Mouse (Mus musculus) heart, embryonic 15.5 days (tissue): ENCODE measurements around the gene Fcgr2b. TPM values are rescaled to one million over a fixed set of nuclear protein-coding genes. Genes with fewer than 3 reads are reported as not detected.

Experiments
- ATAC-seq: fragments of 200-750 bp; cut with Nextera tagmentation; replicated peaks from 2 replicates; pipeline ENCODE4 v1.8.0; 2017; ENCODE audit warnings: low read depth, moderate TSS enrichment; ENCODE audit not compliant: insufficient number of reproducible peaks, insufficient read depth, low FRiP score
- H3K27ac ChIP-seq: fragments of 300-500 bp; sonication (generic); 2 replicates; pipeline ENCODE4 v1.5.1; 2015; ENCODE audit warnings: mild to moderate bottlenecking, inconsistent platforms
- H3K27me3 ChIP-seq: fragments of 300-500 bp; sonication (generic); 2 replicates; pipeline ENCODE4 v1.6.1; 2015; ENCODE audit warnings: inconsistent platforms
- H3K36me3 ChIP-seq: fragments of 300-500 bp; sonication (generic); 2 replicates; pipeline ENCODE4 v1.6.1; 2015; ENCODE audit warnings: mild to moderate bottlenecking, inconsistent platforms
- H3K4me1 ChIP-seq: fragments of 300-500 bp; sonication (generic); replicated peaks from 2 replicates; pipeline ENCODE4 v1.6.1; 2015; ENCODE audit warnings: inconsistent platforms
- H3K4me2 ChIP-seq: fragments of 300-500 bp; sonication (generic); 2 replicates; pipeline ENCODE4 v1.6.1; 2015; ENCODE audit warnings: inconsistent platforms, mild to moderate bottlenecking, moderate library complexity
- H3K4me3 ChIP-seq: fragments of 300-500 bp; sonication (generic); 2 replicates; pipeline ENCODE4 v1.5.1; 2015; ENCODE audit warnings: mild to moderate bottlenecking, inconsistent platforms
- H3K9ac ChIP-seq: fragments of 300-500 bp; sonication (generic); 2 replicates; pipeline ENCODE4 v1.6.1; 2015; ENCODE audit warnings: mild to moderate bottlenecking, inconsistent platforms
- H3K9me3 ChIP-seq: fragments of 300-500 bp; sonication (generic); replicated peaks from 2 replicates; pipeline ENCODE4 v1.6.1; 2016; ENCODE audit warnings: inconsistent platforms
- WGBS: fragments of 180-500 bp; shearing (Covaris S2); methylation state at CpG from one replicate; pipeline ENCODE4 v1.1.7; 2015; ENCODE audit warnings: mixed read lengths; 5-methylcytosine and 5-hydroxymethylcytosine counted together
- polyA plus RNA-seq: library from polyadenylated mRNA; unstranded; fragments of >200 nt; fragmentation: Nextera tagmentation; extraction: Ambion mirVana; gene quantifications from 2 replicates; pipeline ENCODE4 v1.2.1, GENCODE M21; 2015

Fcgr2b gene
- polyA plus RNA-seq, 1 experiment from 2014 or later, result 1.2 TPM

GRCm38 (mm10) chr1:170926941-170927340 is 49.4 kb downstream of the Fcgr2b start:
- Histone ChIP-seq H3K9ac (no peak overlapping the region), H3K4me2 (no peak overlapping the region), H3K9me3 (no peaks in the 10 kb centered on the region), H3K27ac (no peak overlapping the region), H3K27me3 (no peaks in the 10 kb centered on the region), H3K4me1 (no peaks in the 10 kb centered on the region), H3K36me3 (no peaks in the 10 kb centered on the region), H3K4me3 (no peak overlapping the region)
- no peak for ATAC-seq
- WGBS, result 53% methylated on average over 6 of the region's 6 CpGs

GRCm38 (mm10) chr1:170924485-170924884 is 51.9 kb downstream of the Fcgr2b start:
- Histone ChIP-seq H3K4me3 (no peak overlapping the region), H3K36me3 (no peaks in the 10 kb centered on the region), H3K4me1 (no peaks in the 10 kb centered on the region), H3K9me3 (no peaks in the 10 kb centered on the region), H3K9ac (no peak overlapping the region), H3K27ac (no peak overlapping the region), H3K4me2 (no peak overlapping the region), H3K27me3 (no peaks in the 10 kb centered on the region)
- WGBS, result 57% methylated on average over 6 of the region's 6 CpGs
- ATAC-seq, result no peak

DNA sequence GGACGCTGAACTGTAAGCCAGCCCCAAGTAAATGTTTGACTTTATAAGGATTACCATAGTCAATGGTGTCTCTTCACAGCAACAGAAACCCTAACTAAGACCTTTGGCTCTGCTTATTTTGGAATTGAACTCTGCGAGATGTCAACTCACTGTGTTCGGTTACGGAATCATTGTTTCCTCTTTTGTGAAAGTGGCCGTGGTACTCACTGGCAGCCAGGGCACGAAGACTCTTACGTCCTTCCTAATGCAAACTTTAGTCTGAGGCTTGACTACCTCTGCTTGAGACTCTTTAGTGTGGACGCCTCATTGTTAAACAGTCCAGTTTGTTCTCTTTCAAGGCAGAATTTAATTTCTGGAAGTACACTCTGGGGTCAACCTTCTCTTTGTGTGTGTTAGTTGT is 57.0 kb downstream of the Fcgr2b start:
- 89% methylated on average over 8 of the region's 8 CpGs for WGBS
- peaks cover 11% of the 10 kb centered on the region for H3K4me1 ChIP-seq
- no peaks in the 10 kb centered on the region for H3K27me3 ChIP-seq
- no peak overlapping the region for H3K4me3 ChIP-seq
- H3K36me3 ChIP-seq, result no peaks in the 10 kb centered on the region
- no peak for ATAC-seq
- no peak overlapping the region for H3K27ac ChIP-seq
- H3K9me3 ChIP-seq, result no peaks in the 10 kb centered on the region
- H3K4me2 ChIP-seq, result no peak overlapping the region
- no peak overlapping the region for H3K9ac ChIP-seq

DNA sequence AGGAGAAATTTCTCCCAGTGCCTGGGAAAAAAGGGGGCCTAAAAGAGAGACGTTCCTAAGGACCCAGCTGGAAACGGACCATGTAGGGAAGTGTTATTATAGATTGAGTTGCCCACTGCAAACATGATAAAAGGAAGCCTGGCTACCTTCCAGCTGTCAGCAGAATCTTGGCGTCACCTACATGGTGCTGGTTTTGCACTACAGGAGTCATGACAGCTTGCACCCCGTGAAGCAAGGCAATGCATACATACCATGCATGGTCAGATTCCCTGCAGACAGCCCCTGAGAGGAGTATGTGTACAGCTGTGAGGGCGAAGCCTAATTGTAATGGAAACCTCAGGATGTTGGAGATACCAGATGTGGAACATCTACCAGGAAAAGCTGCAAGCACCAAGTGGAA is 60.7 kb downstream of the Fcgr2b start:
- H3K4me1 ChIP-seq, result peaks cover 11% of the 10 kb centered on the region
- WGBS, result 21% methylated on average over 5 of the region's 5 CpGs
- 0 out of 2 replicates have a peak overlapping the region, but pooled peaks have one; percentile 9 for H3K4me2 ChIP-seq
- H3K4me3 ChIP-seq, result no peak overlapping the region
- peaks cover 10% of the 10 kb centered on the region for H3K27me3 ChIP-seq
- H3K36me3 ChIP-seq, result no peaks in the 10 kb centered on the region
- no peak overlapping the region for H3K9ac ChIP-seq
- H3K27ac ChIP-seq, result peak overlapping the region; percentile 60
- no peaks in the 10 kb centered on the region for H3K9me3 ChIP-seq
- peak; percentile 79 for ATAC-seq

DNA sequence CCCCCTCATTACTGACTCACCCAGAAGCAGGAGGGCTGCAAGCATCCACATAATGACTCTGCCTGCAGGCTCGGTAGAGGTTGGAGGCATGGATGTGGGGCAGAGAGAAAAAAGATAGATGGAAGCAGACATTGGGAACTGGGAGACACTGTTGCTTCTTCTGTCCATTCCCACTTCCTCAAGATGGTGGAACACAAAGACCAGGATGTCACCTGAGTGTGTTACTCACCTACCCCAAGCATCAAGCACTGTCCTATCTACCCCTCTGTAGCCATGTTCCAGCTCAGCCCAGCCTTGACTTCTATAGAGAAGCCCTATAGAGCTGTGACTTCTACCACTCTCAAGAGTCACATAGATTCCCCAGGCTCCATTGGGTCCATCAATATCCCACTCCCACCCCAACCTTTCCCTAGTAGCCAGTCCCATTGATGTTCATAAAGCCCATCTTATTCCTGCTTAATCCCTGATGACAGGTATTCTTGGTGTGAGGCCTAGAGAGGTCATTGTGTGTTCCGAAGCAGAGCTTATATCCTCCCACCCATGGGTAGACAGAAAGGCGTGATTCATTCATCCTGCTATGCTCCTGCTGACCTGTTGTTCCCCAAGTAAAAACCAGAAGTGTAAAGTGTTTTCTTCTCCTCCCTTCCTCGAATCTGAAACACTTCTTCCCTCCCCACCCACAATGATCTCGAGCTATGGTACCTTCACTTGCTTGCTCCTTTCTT is 63.3 kb downstream of the Fcgr2b start, which contains the start of gene Fcrlb:
Gene Fcrlb, minus strand, starts transcription at position 51 of the 725 bp plus-strand sequence.
- H3K36me3 ChIP-seq, result no peaks in the 10 kb centered on the region
- WGBS, result 69% methylated on average over 5 of the region's 5 CpGs
- no peak within 1 kb of the TSS for H3K4me2 ChIP-seq
- no peak for ATAC-seq
- no peaks in the 10 kb centered on the region for H3K9me3 ChIP-seq
- H3K4me3 ChIP-seq, result no peak within 1 kb of the TSS
- no peak within 1 kb of the TSS for H3K9ac ChIP-seq
- H3K27me3 ChIP-seq, result peaks cover 32% of the 10 kb centered on the region
- no peak within 1 kb of the TSS for H3K27ac ChIP-seq
- H3K4me1 ChIP-seq, result peaks cover 17% of the 10 kb centered on the region

DNA sequence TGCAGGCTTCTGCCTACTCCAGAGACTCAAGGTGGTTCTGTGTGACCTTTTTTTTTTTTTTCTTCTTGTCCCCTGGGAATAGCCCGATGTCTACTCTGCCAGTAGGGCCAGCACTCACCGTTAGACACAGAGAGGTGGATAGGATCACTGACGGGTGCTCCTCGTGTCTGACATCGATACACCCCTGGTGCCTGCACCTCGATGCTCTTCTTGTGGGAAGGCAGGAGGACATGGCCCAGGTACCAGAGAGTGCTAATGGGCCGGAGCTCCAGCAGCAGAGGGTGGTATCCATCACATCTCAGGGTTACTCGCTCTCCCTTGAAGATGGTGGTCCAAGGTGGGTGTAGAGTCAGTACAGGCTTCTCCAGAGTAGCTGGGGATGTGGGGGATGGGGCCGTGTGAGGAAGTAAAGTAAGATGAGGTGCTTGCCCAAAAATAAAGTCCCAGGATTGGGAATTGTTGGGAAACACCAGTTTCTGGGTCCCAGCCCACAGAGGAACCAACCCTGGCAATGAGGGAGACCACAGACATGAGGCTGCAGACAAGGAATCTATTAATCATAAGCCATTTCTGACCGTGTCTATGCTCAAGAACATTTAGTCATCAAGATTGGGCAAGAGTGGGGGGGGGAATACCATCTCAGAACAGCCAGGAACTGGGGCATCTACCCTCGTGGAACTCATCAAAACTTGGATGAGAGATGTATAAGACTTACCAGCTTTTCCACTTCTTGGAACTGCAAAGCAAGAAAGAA is 64.3 kb downstream of the Fcgr2b start:
- peaks cover 41% of the 10 kb centered on the region for H3K27me3 ChIP-seq
- H3K4me3 ChIP-seq, result no peak overlapping the region
- no peaks in the 10 kb centered on the region for H3K36me3 ChIP-seq
- H3K9ac ChIP-seq, result no peak overlapping the region
- H3K4me2 ChIP-seq, result no peak overlapping the region
- no peak overlapping the region for H3K27ac ChIP-seq
- H3K9me3 ChIP-seq, result no peaks in the 10 kb centered on the region
- peaks cover 26% of the 10 kb centered on the region for H3K4me1 ChIP-seq
- ATAC-seq, result no peak
- WGBS, result 79% methylated on average over 11 of the region's 11 CpGs

Other genes starting within 250 kb of the Fcgr2b start
- gene Atf6, start 108.8 kb downstream of the Fcgr2b start, polyA plus RNA-seq, result 9.8 and 10.2 TPM in 2 replicates
- gene Gm26620, start 91.5 kb downstream of the Fcgr2b start, polyA plus RNA-seq, result 0.62 and 0.84 TPM in 2 replicates
- gene Dusp12, start 91.0 kb downstream of the Fcgr2b start, polyA plus RNA-seq, result 23.0 TPM in 2 replicates
- 0.14 TPM in 1 of 2 replicates, not detected in the other for gene Fcrlb, start 63.6 kb downstream of the Fcgr2b start, polyA plus RNA-seq
- gene Fcrla, start 49.0 kb downstream of the Fcgr2b start, polyA plus RNA-seq, result 0.09 and 0.22 TPM in 2 replicates
- gene Fcgr4, start 42.4 kb upstream of the Fcgr2b start, polyA plus RNA-seq, result 1.1 and 1.4 TPM in 2 replicates
- 10.4 and 11.9 TPM in 2 replicates for gene Fcgr3, start 88.4 kb upstream of the Fcgr2b start, polyA plus RNA-seq
- 2.7 and 3.5 TPM in 2 replicates for gene Cfap126, start 137.4 kb upstream of the Fcgr2b start, polyA plus RNA-seq
- 525 and 563 TPM in 2 replicates for gene Sdhc, start 174.1 kb upstream of the Fcgr2b start, polyA plus RNA-seq
- 0.63 and 1.7 TPM in 2 replicates for gene Mpz, start 174.2 kb upstream of the Fcgr2b start, polyA plus RNA-seq
- 43.0 and 46.4 TPM in 2 replicates for gene Pcp4l1, start 219.7 kb upstream of the Fcgr2b start, polyA plus RNA-seq
- 0.33 and 0.35 TPM in 2 replicates for gene Nr1i3, start 237.4 kb upstream of the Fcgr2b start, polyA plus RNA-seq
- gene Tomm40l, start 246.0 kb upstream of the Fcgr2b start, polyA plus RNA-seq, result 55.6 and 57.9 TPM in 2 replicates
- gene Apoa2, start 248.5 kb upstream of the Fcgr2b start, polyA plus RNA-seq, result 9.2 and 43.9 TPM in 2 replicates